In genomic region chr3:55106051-55106450, GRCm38 (mm10) we compare ENCODE assay signal across 31 mouse cellular contexts. TPM values are rescaled to one million over a fixed set of nuclear protein-coding genes. Genes with fewer than 3 reads are reported as not detected.
A peak's percentile ranks its signal among the peaks of the same experiment; 100 is the strongest.
DNase-seq lines count a peak whose midpoint lies in the region; ATAC-seq and TF ChIP-seq lines count a peak whose summit lies in the region.
"Had no signal": no experiment of that assay in that cellular context is flagged by ENCODE, and none has a peak within 500 bp of the region (broad histone marks: within the 10 kb centered on the region; RNA-seq: fewer than 3 reads in every experiment).

No protein-coding gene starts in this region.

- DNase-seq in heart, adult 11 months, result peak; percentile 86
- peak in 1 of 2 experiments; percentile 34 for DNase-seq in layer of hippocampus, adult 2 months (ENCODE audit: low spot score in 2 of 2)
- DNase-seq in layer of hippocampus, postnatal 14 days (ENCODE audit: low spot score in 2 of 2), result no peak
- DNase-seq in midbrain, embryonic 10.5 days (ENCODE audit: low spot score), result no peak
- DNase-seq in thymus, postnatal 10 days (ENCODE audit: low spot score in 2 of 2), result no peak
- DNase-seq: adrenal gland, postnatal 10 days; cerebellum, adult 11 months; cerebellum, adult 9-11 months; embryo, embryonic 11 days; gastrocnemius, postnatal 10 days; lung, embryonic 14.5 days; lung, postnatal 14 days; right cerebral cortex, postnatal 25 days; spleen, adult 18-20 months; thymus, adult 2 months; thymus, postnatal 4 days had no signal

- H3K27me3 ChIP-seq in heart, embryonic 12.5 days (replicated peaks), result no peaks in the 10 kb centered on the region
- H3K27me3 ChIP-seq in midbrain, embryonic 15.5 days (replicated peaks), result no peaks in the 10 kb centered on the region
- no peaks in the 10 kb centered on the region for H3K27me3 ChIP-seq in midbrain, embryonic 10.5 days (ENCODE audit: low read depth, poor library complexity, severe bottlenecking)
- H3K27me3 ChIP-seq in intestine, postnatal 0 days (replicated peaks; ENCODE audit: control insufficient read depth, insufficient read depth, low read length), result no peaks in the 10 kb centered on the region
- H3K27me3 ChIP-seq: embryonic facial prominence, embryonic 12.5 days; heart, embryonic 15.5 days; limb, embryonic 12.5 days; liver, embryonic 15.5 days; Patski had no signal

- TF ChIP-seq CTCF in layer of hippocampus, adult 2 months (conservative IDR thresholded peaks at IDR 0.05), result no peak
- TF ChIP-seq CTCF in intestine, postnatal 0 days (IDR thresholded peaks at IDR 0.05; ENCODE audit: low read depth), result no peak

- H3K4me3 ChIP-seq in heart, embryonic 12.5 days, result no peak overlapping the region
- H3K4me3 ChIP-seq in layer of hippocampus, adult 2 months, result no peak overlapping the region
- H3K4me3 ChIP-seq in midbrain, embryonic 15.5 days, result no peak overlapping the region
- no peak overlapping the region for H3K4me3 ChIP-seq in midbrain, embryonic 10.5 days
- no peak overlapping the region for H3K4me3 ChIP-seq in intestine, postnatal 0 days (ENCODE audit: low read depth, low read length)
- H3K4me3 ChIP-seq: embryonic facial prominence, embryonic 12.5 days; heart, embryonic 15.5 days; limb, embryonic 12.5 days; liver, embryonic 15.5 days had no signal

- ATAC-seq in heart, embryonic 12.5 days (ENCODE audit: insufficient number of reproducible peaks, low FRiP score), result no peak
- 0 out of 2 replicates have a peak, but pooled peaks have one; percentile 17 for ATAC-seq in midbrain, embryonic 15.5 days (replicated peaks)
- 0 out of 2 replicates have a peak, but pooled peaks have one; percentile 18 for ATAC-seq in intestine, postnatal 0 days
- ATAC-seq: hindbrain, embryonic 16.5 days had no signal

- H3K9me3 ChIP-seq in heart, embryonic 12.5 days (replicated peaks), result 0 out of 2 replicates have a peak, but pooled peaks cover 3% of the 10 kb centered on the region
- H3K9me3 ChIP-seq in midbrain, embryonic 15.5 days, result no peaks in the 10 kb centered on the region
- no peaks in the 10 kb centered on the region for H3K9me3 ChIP-seq in midbrain, embryonic 10.5 days (replicated peaks)
- no peaks in the 10 kb centered on the region for H3K9me3 ChIP-seq in intestine, postnatal 0 days (ENCODE audit: control insufficient read depth)
- H3K9me3 ChIP-seq: embryonic facial prominence, embryonic 12.5 days; heart, embryonic 15.5 days; limb, embryonic 12.5 days; liver, embryonic 15.5 days had no signal

- no peak overlapping the region for H3K27ac ChIP-seq in heart, embryonic 12.5 days (ENCODE audit: poor library complexity, severe bottlenecking)
- peak overlapping the region; percentile 39; the same call in 1 of the 2 replicates for H3K27ac ChIP-seq in layer of hippocampus, adult 2 months
- H3K27ac ChIP-seq in midbrain, embryonic 15.5 days, result no peak overlapping the region
- no peak overlapping the region for H3K27ac ChIP-seq in midbrain, embryonic 10.5 days (replicated peaks)
- no peak overlapping the region for H3K27ac ChIP-seq in intestine, postnatal 0 days (ENCODE audit: low read depth, low read length)
- H3K27ac ChIP-seq: embryonic facial prominence, embryonic 12.5 days; heart, embryonic 15.5 days; limb, embryonic 12.5 days; liver, embryonic 15.5 days had no signal

- peaks cover 6% of the 10 kb centered on the region for H3K4me1 ChIP-seq in heart, embryonic 12.5 days (replicated peaks)
- no peaks in the 10 kb centered on the region for H3K4me1 ChIP-seq in midbrain, embryonic 15.5 days
- H3K4me1 ChIP-seq in midbrain, embryonic 10.5 days, result no peaks in the 10 kb centered on the region
- no peaks in the 10 kb centered on the region for H3K4me1 ChIP-seq in intestine, postnatal 0 days (replicated peaks; ENCODE audit: control insufficient read depth, insufficient read depth, low read length)
- H3K4me1 ChIP-seq: embryonic facial prominence, embryonic 12.5 days; liver, embryonic 15.5 days had no signal

- 83% methylated on average over 17 of the region's 17 CpGs for WGBS in heart, embryonic 12.5 days
- 77% methylated on average over 17 of the region's 17 CpGs for WGBS in midbrain, embryonic 15.5 days
- WGBS in midbrain, embryonic 10.5 days, result 92% methylated on average over 17 of the region's 17 CpGs
- 86% methylated on average over 17 of the region's 17 CpGs for WGBS in intestine, postnatal 0 days

- no peaks in the 10 kb centered on the region for H3K36me3 ChIP-seq in heart, embryonic 12.5 days
- no peaks in the 10 kb centered on the region for H3K36me3 ChIP-seq in midbrain, embryonic 15.5 days (replicated peaks)
- no peaks in the 10 kb centered on the region for H3K36me3 ChIP-seq in midbrain, embryonic 10.5 days
- no peaks in the 10 kb centered on the region for H3K36me3 ChIP-seq in intestine, postnatal 0 days (ENCODE audit: control insufficient read depth, insufficient read depth)
- H3K36me3 ChIP-seq: embryonic facial prominence, embryonic 12.5 days; heart, embryonic 15.5 days; limb, embryonic 12.5 days; liver, embryonic 15.5 days had no signal

- H3K9ac ChIP-seq in heart, embryonic 12.5 days, result no peak overlapping the region
- no peak overlapping the region for H3K9ac ChIP-seq in midbrain, embryonic 15.5 days
- H3K9ac ChIP-seq in intestine, postnatal 0 days (ENCODE audit: low read depth, low read length), result no peak overlapping the region
- H3K9ac ChIP-seq: embryonic facial prominence, embryonic 12.5 days; heart, embryonic 15.5 days; limb, embryonic 12.5 days; liver, embryonic 15.5 days; lung, embryonic 14.5 days had no signal

- no peak overlapping the region for H3K4me2 ChIP-seq in heart, embryonic 12.5 days
- H3K4me2 ChIP-seq in midbrain, embryonic 15.5 days, result no peak overlapping the region
- no peak overlapping the region for H3K4me2 ChIP-seq in intestine, postnatal 0 days (replicated peaks; ENCODE audit: low read depth)
- H3K4me2 ChIP-seq: embryonic facial prominence, embryonic 12.5 days; heart, embryonic 15.5 days; limb, embryonic 12.5 days; liver, embryonic 15.5 days; lung, embryonic 14.5 days had no signal

RNA-seq across cellular contexts. Expression of gene Spg20, which starts 5.9 kb away (rescaled TPM):
- polyA plus RNA-seq in heart, embryonic 12.5 days (2016; fragmentation: Nextera tagmentation; extraction: Ambion mirVana), result 49.0 and 49.1 TPM in 2 replicates
- 10 to 100 TPM; 39.7 to 51.1 TPM for total RNA-seq in layer of hippocampus, adult 2 months (2021)
- 10 to 100 TPM; 24.6 to 27.0 TPM for total RNA-seq in layer of hippocampus, postnatal 14 days (2021)
- 15.7 and 15.8 TPM in 2 replicates for polyA plus RNA-seq in midbrain, embryonic 15.5 days (2015; fragmentation: Nextera tagmentation; extraction: Ambion mirVana)
- 50.5 and 51.6 TPM in 2 replicates for polyA plus RNA-seq in midbrain, embryonic 10.5 days (2016; fragmentation: Nextera tagmentation; extraction: Ambion mirVana)
- polyA plus RNA-seq in intestine, postnatal 0 days (2015; fragmentation: Nextera tagmentation; extraction: Ambion mirVana), result 27.9 and 30.0 TPM in 2 replicates

RNA-seq across cellular contexts. Expression of gene Ccdc169, which starts 31.1 kb away (rescaled TPM):
- polyA plus RNA-seq in heart, embryonic 12.5 days (2016; fragmentation: Nextera tagmentation; extraction: Ambion mirVana), result 0.08 TPM in 1 of 2 replicates, not detected in the other
- under 1 TPM; 0.27 to 0.36 TPM for total RNA-seq in layer of hippocampus, adult 2 months (2021)
- total RNA-seq in layer of hippocampus, postnatal 14 days (2021), result not detected
- 0.05 and 0.08 TPM in 2 replicates for polyA plus RNA-seq in midbrain, embryonic 15.5 days (2015; fragmentation: Nextera tagmentation; extraction: Ambion mirVana)
- polyA plus RNA-seq in midbrain, embryonic 10.5 days (2016; fragmentation: Nextera tagmentation; extraction: Ambion mirVana), result 0.10 and 0.25 TPM in 2 replicates
- 0.09 TPM in 2 replicates for polyA plus RNA-seq in intestine, postnatal 0 days (2015; fragmentation: Nextera tagmentation; extraction: Ambion mirVana)
- total RNA-seq: neutrophil, adult 5-6 weeks had no signal
- polyA plus RNA-seq: heart, embryonic 15.5 days; intestine, embryonic 14.5 days; liver, adult 2 months; liver, embryonic 15.5 days; lung, embryonic 14.5 days; stomach, embryonic 16.5 days; thymus, adult 2 months had no signal

RNA-seq across cellular contexts. Expression of gene Ccna1, which starts 50.8 kb away (rescaled TPM):
- 1.3 and 2.0 TPM in 2 replicates for polyA plus RNA-seq in heart, embryonic 12.5 days (2016; fragmentation: Nextera tagmentation; extraction: Ambion mirVana)
- total RNA-seq in layer of hippocampus, adult 2 months (2021), result 1 to 10 TPM; 2.4 to 2.5 TPM
- total RNA-seq in layer of hippocampus, postnatal 14 days (2021), result 1 to 10 TPM; 2.2 to 3.7 TPM
- 2.5 TPM in 2 replicates for polyA plus RNA-seq in midbrain, embryonic 15.5 days (2015; fragmentation: Nextera tagmentation; extraction: Ambion mirVana)
- polyA plus RNA-seq in midbrain, embryonic 10.5 days (2016; fragmentation: Nextera tagmentation; extraction: Ambion mirVana), result 1.7 and 3.1 TPM in 2 replicates
- 0.86 and 1.3 TPM in 2 replicates for polyA plus RNA-seq in intestine, postnatal 0 days (2015; fragmentation: Nextera tagmentation; extraction: Ambion mirVana)
- total RNA-seq: heart, postnatal 25 days; liver, adult 2 months; MEL; neutrophil, adult 5-6 weeks had no signal
- polyA plus RNA-seq: liver, adult 2 months had no signal
